Mouse (Mus musculus) cerebellum, adult 11 months (tissue): ENCODE results near the gene Arhgap15.
"Not testable (repeated sequence)": the region's sequence is repeated elsewhere in the genome, so short reads cannot be mapped to it uniquely, and the experiment has no call there.

ENCODE experiments used
- DNase-seq: peaks from one replicate; pipeline ENCODE4 v3.0.0; 2022

Arhgap15 gene

GRCm38 (mm10) chr2:43748287-43748983 lies at the start of gene Arhgap15:
Arhgap15 (plus strand) TSS chr2:43748824.
- DNase-seq: no peak

DNA sequence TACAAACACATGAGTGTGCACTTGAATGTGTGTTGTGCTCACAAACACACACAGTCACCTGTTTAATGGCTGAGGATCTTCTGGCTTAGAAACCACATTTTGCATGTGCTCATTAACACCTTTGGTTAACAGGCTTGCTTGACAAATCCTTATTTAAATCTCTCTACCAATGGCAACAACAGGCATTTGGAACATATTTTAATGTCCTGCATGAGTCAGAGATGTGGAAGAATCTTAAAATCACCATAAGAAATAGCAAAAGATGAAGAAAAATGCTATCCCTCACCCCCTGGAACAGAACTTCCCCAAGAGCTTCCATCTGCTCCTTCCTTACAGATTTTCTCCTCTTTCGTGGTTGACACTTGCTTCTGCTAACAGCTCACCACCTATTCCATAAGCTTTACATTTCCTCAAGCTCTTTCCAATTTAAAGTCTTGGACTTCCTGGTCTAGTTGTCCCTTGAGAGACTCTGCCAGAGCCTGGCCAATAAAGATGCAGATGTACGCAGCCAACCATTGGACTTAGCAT lies 35.9 kb upstream of the Arhgap15 start:
- DNase-seq: no peak

DNA sequence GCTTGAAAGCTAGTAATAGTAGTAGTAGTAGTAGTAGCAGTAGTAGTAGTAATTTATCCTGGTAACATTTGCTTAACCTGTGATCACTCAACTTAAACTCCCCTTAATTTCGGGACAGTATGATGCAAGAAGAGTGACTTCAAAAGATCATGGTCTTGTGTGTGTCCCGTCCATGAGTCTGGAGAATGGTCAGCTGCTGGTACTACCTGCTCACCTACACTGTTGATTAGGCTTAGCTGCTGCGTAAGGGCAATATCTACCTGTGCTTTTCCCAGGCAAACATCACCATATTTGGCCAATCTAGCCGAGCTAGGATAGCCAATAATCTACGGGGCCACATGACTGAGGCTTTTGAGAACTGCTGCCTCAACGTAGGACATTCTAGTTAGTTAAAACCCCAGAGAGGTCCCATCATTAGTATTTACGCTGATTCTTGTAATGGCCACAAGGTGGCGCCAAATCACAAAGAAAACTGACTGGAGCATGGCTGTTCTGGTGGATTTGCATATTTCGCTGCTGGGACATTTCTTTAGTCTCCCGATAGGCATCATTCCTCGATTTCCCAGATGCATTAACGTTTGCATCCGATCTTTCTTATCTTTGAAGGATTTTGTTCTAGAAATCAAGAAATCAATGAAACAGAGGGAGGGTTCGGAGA lies 26.0 kb upstream of the Arhgap15 start:
- DNase-seq: peak; percentile 35

GRCm38 (mm10) chr2:43723104-43723541 lies 25.5 kb upstream of the Arhgap15 start:
- no peak for DNase-seq

- no peak for DNase-seq
Measured at GRCm38 (mm10) chr2:43727181-43727580, 21.4 kb upstream of the Arhgap15 start.

DNA sequence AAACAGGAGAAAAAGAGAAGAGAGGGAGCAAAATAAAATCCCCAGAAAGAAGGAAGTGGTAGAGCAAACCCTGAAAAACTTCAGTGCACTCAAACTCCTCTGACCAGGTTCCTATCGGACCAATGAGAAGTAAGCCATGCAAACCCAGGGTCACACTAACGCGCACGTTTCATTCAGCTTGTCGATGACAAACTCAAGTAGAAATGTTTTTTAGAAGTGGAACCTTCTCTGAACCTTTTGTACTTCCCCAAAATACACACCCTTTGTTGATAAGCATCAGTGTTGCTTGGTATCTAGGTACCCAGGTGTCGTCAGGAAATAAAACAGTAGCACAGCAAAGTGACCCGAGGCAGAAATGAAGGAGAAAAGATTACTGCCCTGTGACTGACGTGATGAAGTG lies 20.9 kb upstream of the Arhgap15 start:
- no peak for DNase-seq

DNA sequence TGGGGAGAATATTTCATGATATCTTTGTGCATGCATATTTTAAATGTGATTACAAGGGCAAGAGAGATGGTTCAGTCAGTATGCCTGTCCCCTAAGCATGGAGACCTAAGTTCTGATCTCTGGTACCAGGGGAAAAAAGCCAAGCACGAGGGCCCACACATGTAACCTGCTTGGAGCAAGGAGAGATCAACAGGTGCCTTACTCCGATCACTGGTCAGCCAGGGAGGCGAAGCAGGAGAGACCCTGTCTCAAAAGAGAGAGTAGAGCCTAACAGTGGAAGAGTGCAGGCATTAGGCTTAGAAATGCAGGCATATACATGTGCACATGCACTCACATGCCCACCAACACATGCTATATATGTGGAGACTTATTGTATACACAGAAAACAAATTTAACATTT lies 19.8 kb upstream of the Arhgap15 start:
- no peak for DNase-seq

- DNase-seq: no peak
Measured at GRCm38 (mm10) chr2:43732396-43732795, 16.2 kb upstream of the Arhgap15 start.

GRCm38 (mm10) chr2:43735071-43735470 lies 13.6 kb upstream of the Arhgap15 start:
- DNase-seq: not testable (repeated sequence)

- DNase-seq: no peak
Measured at GRCm38 (mm10) chr2:43737546-43737945, 11.1 kb upstream of the Arhgap15 start.

GRCm38 (mm10) chr2:43738562-43739112 lies 10.0 kb upstream of the Arhgap15 start:
- no peak for DNase-seq

DNA sequence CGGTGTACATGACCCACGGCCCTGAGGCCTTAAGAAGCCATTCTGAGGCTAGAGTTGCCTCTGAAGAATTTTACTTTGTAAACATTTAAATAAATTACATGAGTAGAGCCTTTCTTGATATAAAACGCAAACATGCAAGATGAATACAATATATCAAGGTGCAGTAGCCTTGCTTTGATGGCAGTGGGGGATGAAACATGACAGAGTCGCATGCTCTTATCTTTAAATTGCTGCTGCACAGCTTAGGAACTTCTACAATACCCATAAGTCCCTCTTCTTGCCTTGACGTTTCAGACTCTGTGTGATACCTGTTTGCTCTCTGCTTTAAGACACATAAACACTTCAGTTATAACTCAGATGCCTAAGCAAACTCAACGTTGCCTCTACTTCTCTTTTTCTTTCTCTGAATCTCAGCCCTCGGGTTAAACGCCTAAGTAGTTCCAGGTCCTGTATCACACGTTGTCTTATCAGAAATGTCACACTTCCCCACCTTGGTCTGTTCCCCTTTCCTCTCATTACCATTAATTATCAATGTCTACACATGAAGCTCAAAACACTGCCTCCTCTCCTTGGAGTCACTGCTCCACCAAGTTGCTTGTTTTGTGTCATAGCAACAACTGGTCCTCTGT lies 9.3 kb upstream of the Arhgap15 start:
- DNase-seq: no peak

DNA sequence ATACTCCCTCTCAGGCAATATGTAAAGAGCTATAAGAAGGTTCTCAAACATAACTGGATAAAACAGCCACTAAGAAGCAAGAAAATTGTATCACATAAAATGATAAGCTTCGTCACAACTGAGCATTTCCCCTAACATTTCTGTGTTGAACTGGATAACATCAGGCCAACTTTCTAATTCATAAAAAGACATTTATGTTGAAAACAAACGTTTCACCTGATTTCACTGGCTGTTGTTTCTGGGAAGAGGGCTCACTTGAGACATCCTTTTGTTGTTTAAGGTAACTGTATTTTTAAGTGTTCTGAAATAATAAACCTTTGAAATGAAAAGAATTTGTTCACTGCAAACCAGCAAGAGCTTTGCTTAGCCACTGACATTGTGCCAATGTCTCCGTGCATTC lies 697 bp downstream of the Arhgap15 start:
- DNase-seq: no peak

DNA sequence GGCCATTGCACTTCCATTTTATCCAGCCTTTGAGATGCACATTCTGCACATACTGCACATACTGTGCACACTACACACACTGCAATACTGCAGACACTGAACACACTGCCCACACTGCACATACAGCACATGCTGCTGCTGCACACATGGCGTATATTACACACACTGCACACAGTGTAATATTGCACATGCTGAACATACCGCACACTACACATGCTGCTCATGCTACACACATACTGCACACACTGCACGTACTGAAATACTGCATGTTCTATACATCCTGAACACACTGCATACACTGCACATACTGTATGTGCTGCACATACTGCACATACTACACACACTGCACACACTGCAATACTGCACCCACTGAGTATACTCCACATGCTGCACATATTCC lies 7.3 kb downstream of the Arhgap15 start:
- no peak for DNase-seq

DNA sequence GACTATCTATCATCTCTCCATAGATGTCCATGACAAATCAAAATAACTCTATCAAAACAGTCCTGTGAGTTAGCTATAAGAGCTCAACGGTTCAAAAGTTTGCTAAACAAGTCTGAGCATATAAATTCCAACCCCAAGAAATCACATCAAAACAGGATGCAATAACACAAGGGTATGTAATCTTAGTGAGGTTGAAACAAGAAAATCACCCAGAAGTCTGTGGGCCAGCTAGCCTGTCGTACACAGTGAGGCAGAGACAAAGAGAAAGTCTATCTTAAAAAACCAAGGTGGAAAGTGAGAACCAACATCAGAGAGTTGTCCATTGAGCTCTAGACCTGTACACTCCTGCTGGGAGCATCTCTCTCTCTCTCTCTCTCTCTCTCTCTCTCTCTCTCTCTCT lies 8.0 kb downstream of the Arhgap15 start:
- DNase-seq: no peak

- no peak for DNase-seq
Measured at GRCm38 (mm10) chr2:43761735-43762134, 13.1 kb downstream of the Arhgap15 start.

GRCm38 (mm10) chr2:43763279-43763678 lies 14.7 kb downstream of the Arhgap15 start:
- DNase-seq: no peak

DNA sequence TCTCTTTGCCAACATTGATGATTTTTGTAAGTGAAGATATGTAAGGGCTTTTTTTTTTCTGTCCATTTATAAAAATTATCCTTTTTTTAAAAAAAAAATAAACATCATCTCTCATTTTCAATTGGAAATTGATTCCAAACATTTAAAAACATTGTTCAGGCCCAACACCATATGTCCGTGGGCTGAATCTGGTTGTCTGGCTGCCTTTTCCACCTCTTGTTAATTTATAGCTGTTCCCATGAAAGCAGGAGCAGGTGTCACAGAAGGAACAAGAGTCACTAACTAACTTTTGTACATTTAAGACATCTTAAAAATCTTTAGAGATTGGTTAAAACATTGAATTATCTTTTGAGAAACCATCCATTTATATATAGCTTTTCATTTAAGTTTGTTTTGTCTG lies 15.8 kb downstream of the Arhgap15 start:
- no peak for DNase-seq

DNA sequence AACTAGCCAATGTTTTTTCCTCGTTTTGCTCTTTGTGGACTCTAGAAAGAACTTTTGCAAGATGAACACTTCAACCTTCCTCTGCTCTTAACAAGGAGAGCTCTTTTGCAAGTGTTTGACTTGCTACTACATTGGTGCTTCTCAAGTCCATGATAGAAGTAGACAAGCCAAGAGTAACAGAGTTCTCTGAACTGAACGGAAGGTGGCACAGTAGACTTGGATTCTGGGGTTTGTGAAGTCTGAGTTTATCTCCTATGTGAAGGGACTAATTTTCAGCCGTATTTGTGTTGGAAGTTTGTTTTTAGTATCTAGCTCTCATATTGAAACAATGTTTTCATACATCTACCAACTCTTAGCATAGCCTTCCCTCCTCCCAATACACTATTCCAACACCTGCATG lies 17.6 kb downstream of the Arhgap15 start:
- no peak for DNase-seq

- DNase-seq: no peak
Measured at GRCm38 (mm10) chr2:43769850-43770570, 21.4 kb downstream of the Arhgap15 start.

- DNase-seq: no peak
Measured at GRCm38 (mm10) chr2:43772640-43773039, 24.0 kb downstream of the Arhgap15 start.

GRCm38 (mm10) chr2:43782157-43782556 lies 33.5 kb downstream of the Arhgap15 start:
- DNase-seq: no peak
